Mouse (Mus musculus) erythroblast, embryonic 14.5 days (primary cell): ENCODE measurements around the gene Egln3.

Experiments
- GATA1 ChIP-seq: IDR thresholded peaks from 2 replicates; pipeline ENCODE4 v1.6.1; 2012; ENCODE audit warnings: low read length, inconsistent platforms, mixed read lengths
- TAL1 ChIP-seq: IDR thresholded peaks from 3 replicates; pipeline ENCODE4 v1.6.1; 2012; ENCODE audit warnings: low read length, inconsistent platforms, mixed read lengths

DNA sequence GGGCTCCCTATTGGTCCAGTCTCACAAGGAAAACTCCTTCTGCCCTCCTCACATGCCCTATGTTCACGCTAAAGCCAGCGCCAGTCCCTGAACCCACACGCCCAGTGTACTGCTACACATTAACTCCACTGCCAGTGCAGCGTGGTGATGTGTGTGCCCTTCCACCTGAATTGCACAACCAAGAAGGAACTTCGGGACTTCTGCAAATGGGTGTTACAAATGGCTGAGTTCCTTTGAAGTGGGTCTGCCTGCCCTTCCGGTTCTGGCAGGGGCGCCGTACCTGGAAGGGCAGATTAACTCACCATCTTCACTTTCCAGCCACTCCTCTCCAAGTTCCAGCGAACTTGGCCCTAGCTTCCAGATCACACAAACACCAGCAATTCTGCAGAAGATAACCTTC, 12.5 kb downstream of the Egln3 start:
- no peak for TF ChIP-seq GATA1
- no peak for TF ChIP-seq TAL1
